ENCODE assay signal across 8 mouse cellular contexts in the genomic region with DNA sequence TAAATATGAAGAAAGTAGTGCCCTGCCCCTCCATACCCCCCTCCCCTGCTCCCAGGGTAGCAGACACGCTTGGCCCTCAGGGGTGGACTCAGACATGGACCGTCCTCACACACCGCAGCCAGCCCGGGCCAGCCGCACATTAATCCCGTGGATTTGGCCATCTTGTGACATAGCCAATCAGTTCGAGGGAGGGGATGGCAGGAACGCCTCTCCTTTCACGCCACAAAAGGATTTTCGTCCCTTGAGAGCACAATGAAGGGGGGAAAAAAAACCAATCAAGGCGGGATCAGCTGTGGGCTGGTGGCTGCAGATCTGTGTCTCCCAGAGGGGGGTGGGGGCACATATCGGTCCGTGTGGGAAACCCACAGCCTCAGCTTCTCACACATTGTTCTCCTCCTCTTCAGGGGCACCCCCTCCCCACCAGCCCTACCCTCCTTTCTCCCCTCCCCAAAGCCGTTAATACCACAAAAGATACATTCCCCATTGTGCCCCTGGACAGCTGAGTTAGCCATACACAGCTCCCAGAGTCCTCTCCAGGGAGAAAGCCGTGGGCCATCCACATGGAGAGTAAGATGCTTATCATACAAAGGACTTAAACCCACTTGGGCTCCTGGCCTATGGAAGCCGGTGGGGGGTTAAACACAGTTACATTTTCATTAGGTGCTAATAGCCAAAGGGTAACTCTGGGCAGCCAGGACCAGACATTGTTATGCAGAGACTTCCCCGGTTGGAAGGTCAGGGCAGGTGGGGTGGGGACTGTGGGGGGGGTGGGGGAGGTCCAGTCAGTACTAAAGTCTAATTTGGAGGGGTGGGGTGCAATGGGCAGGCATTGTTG.
DNase-seq lines count a peak whose midpoint lies in the region; ATAC-seq and TF ChIP-seq lines count a peak whose summit lies in the region.

No protein-coding gene starts in this region.

- H3K36me3 ChIP-seq in kidney, postnatal 0 days (ENCODE audit: insufficient read depth, low read length) = no peaks in the 10 kb centered on the region
- H3K36me3 ChIP-seq in hindbrain, embryonic 10.5 days = no peaks in the 10 kb centered on the region

- no peak overlapping the region for H3K27ac ChIP-seq in kidney, postnatal 0 days
- peak overlapping the region; percentile 90 for H3K27ac ChIP-seq in hindbrain, embryonic 10.5 days

- H3K4me2 ChIP-seq in kidney, postnatal 0 days (ENCODE audit: low read length) = peak overlapping the region; percentile 36

- H3K4me3 ChIP-seq in kidney, postnatal 0 days (replicated peaks; ENCODE audit: low read depth, low read length) = no peak overlapping the region
- peak overlapping the region; percentile 38 for H3K4me3 ChIP-seq in hindbrain, embryonic 10.5 days

- no peaks in the 10 kb centered on the region for H3K27me3 ChIP-seq in kidney, postnatal 0 days (ENCODE audit: insufficient read depth, low read length)
- H3K27me3 ChIP-seq in hindbrain, embryonic 10.5 days (ENCODE audit: insufficient read depth, poor library complexity, severe bottlenecking) = peaks cover 54% of the 10 kb centered on the region; the same call in 1 of the 2 replicates

- WGBS in kidney, postnatal 0 days = 6% methylated on average over 17 of the region's 17 CpGs
- under 1% methylated on average over 17 of the region's 17 CpGs for WGBS in hindbrain, embryonic 10.5 days

- ATAC-seq in kidney, postnatal 0 days (replicated peaks; ENCODE audit: low FRiP score, low read depth) = no peak

- no peaks in the 10 kb centered on the region for H3K9me3 ChIP-seq in kidney, postnatal 0 days (replicated peaks; ENCODE audit: low read length)
- H3K9me3 ChIP-seq in hindbrain, embryonic 10.5 days = no peaks in the 10 kb centered on the region

- peak; percentile 4 for DNase-seq in kidney, postnatal 0 days (ENCODE audit: low spot score)
- no peak for DNase-seq in kidney, adult 8-10 months
- peak; percentile 91 for DNase-seq in embryo, embryonic 10.5 days (ENCODE audit: low spot score)
- DNase-seq in hindbrain, embryonic 10.5 days (ENCODE audit: low spot score) = peak; percentile 89
- DNase-seq in neural tube, embryonic 10.5 days (ENCODE audit: extremely low spot score, low spot score) = peak; percentile 82
- no peak for DNase-seq in testis, postnatal 10 days (ENCODE audit: low spot score)
- DNase-seq in adrenal gland, postnatal 14 days = no peak
- DNase-seq in ovary, postnatal 10 days (ENCODE audit: low spot score) = no peak

- peaks cover 4% of the 10 kb centered on the region; the same call in 1 of the 2 replicates for H3K4me1 ChIP-seq in kidney, postnatal 0 days (replicated peaks; ENCODE audit: insufficient read depth, low read length)
- peaks cover 54% of the 10 kb centered on the region for H3K4me1 ChIP-seq in hindbrain, embryonic 10.5 days (replicated peaks)

- H3K9ac ChIP-seq in kidney, postnatal 0 days (ENCODE audit: low read depth, low read length) = peak overlapping the region; percentile 10; the same call in 1 of the 2 replicates

- TF ChIP-seq CTCF in kidney, postnatal 0 days (IDR thresholded peaks at IDR 0.05; ENCODE audit: low read depth) = no peak

Comparison
In these comparisons a context has a peak if more than half of its experiments do, and no peak if none do; other contexts are left out.
1. DNase-seq: peak in kidney, postnatal 0 days (single experiment), embryo, embryonic 10.5 days (single experiment), hindbrain, embryonic 10.5 days (single experiment) and neural tube, embryonic 10.5 days (single experiment); none in kidney, adult 8-10 months (0 of 2), testis, postnatal 10 days (single experiment), adrenal gland, postnatal 14 days (single experiment) and ovary, postnatal 10 days (single experiment).